Mouse (Mus musculus): ENCODE results near the gene Apbb2. TPM values are rescaled to one million over a fixed set of nuclear protein-coding genes. Genes with fewer than 3 reads are reported as not detected.

The Apbb2 gene
- polyA plus RNA-seq, 1 experiment = 1.2 TPM

DNA sequence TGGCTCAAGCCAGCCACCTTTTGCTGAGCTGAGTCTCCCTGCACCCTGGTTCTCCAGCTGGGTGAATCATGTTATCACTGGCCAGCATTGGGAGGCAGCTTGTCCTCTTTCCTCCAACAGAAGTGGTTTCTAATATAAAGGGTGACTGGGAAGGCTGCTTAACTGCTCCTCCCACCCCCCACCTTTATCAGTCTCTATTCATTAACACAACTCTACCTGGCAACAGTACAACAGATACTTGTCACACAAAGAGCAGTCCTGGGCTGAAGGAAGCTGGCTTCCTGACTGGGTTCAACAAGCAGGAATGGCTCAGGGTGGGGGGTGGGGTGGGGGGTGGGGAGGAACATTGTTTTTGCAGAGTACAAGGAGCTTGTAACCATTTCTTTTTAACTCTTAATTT is 64.7 kb downstream of the Apbb2 start:
- Histone ChIP-seq H3K27me3 (ENCODE audit: control insufficient read depth, insufficient read depth, low read length) (no peaks in the 10 kb centered on the region), H3K4me1 (ENCODE audit: control insufficient read depth, insufficient read depth, low read length) (peaks cover 2% of the 10 kb centered on the region; the same call in 1 of the 2 replicates), H3K27ac (ENCODE audit: control insufficient read depth, insufficient read depth, low read depth, low read length) (no peak overlapping the region), H3K36me3 (ENCODE audit: control insufficient read depth, insufficient read depth, low read length) (no peaks in the 10 kb centered on the region), H3K4me3 (ENCODE audit: control insufficient read depth, low read depth, low read length) (no peak overlapping the region)
- TF ChIP-seq CTCF (IDR thresholded peaks at IDR 0.05; ENCODE audit: control insufficient read depth, insufficient read depth, insufficient replicate concordance, low read depth, low read length) = no peak
- no peak for TF ChIP-seq POLR2A (IDR thresholded peaks at IDR 0.05; ENCODE audit: control insufficient read depth, low read depth, low read length)

DNA sequence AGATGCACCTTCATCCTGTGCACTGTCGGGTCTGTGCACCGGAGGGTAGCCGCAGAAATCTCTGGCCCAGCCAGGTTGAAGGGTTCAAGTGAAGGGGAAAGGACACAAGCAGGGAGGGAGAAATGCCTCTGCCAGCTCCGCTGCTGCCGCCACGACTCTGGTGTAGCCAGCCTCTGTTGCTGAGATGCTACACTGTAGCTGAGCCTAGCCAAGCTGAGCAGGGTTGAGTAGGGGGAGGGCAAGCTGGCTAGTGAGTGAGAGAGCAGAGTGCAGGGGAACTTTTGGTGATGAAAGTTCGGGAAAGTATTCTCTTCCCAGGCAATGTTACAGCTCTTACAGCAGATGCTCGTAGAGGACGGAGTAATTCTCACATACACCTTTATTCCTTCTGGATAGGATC is 66.3 kb downstream of the Apbb2 start:
- Histone ChIP-seq H3K27ac (ENCODE audit: control insufficient read depth, insufficient read depth, low read depth, low read length) (no peak overlapping the region), H3K36me3 (ENCODE audit: control insufficient read depth, insufficient read depth, low read length) (no peaks in the 10 kb centered on the region), H3K27me3 (ENCODE audit: control insufficient read depth, insufficient read depth, low read length) (no peaks in the 10 kb centered on the region), H3K4me1 (ENCODE audit: control insufficient read depth, insufficient read depth, low read length) (peaks cover 2% of the 10 kb centered on the region; the same call in 1 of the 2 replicates), H3K4me3 (ENCODE audit: control insufficient read depth, low read depth, low read length) (no peak overlapping the region)
- no peak for TF ChIP-seq POLR2A (IDR thresholded peaks at IDR 0.05; ENCODE audit: control insufficient read depth, low read depth, low read length)
- no peak for TF ChIP-seq CTCF (IDR thresholded peaks at IDR 0.05; ENCODE audit: control insufficient read depth, insufficient read depth, insufficient replicate concordance, low read depth, low read length)

DNA sequence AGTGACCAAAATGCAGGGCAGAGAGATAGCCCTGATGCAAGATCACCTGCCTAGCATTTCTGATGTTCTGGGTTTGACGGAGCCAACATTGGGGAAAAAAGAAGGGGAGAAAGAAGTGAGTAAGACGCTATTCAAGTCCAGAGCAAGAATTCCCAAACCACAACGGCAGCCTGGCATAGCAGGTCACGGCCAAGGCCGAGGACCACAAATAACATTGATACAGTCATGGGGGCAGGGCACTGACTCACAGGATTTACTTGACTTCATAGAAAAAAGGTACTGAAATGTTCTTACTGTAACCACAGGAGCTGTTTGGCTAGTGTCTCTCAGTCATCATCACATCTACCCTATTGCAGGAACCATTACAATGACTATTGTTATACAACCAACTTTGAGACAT is 68.3 kb downstream of the Apbb2 start:
- H3K36me3 ChIP-seq (ENCODE audit: control insufficient read depth, insufficient read depth, low read length) = no peaks in the 10 kb centered on the region
- H3K4me1 ChIP-seq (ENCODE audit: control insufficient read depth, insufficient read depth, low read length) = peaks cover 2% of the 10 kb centered on the region; the same call in 1 of the 2 replicates
- TF ChIP-seq POLR2A (IDR thresholded peaks at IDR 0.05; ENCODE audit: control insufficient read depth, low read depth, low read length) (no peak), CTCF (IDR thresholded peaks at IDR 0.05; ENCODE audit: control insufficient read depth, insufficient read depth, insufficient replicate concordance, low read depth, low read length) (no peak)
- H3K27me3 ChIP-seq (ENCODE audit: control insufficient read depth, insufficient read depth, low read length) = no peaks in the 10 kb centered on the region
- H3K4me3 ChIP-seq (ENCODE audit: control insufficient read depth, low read depth, low read length) = no peak overlapping the region
- no peak overlapping the region for H3K27ac ChIP-seq (ENCODE audit: control insufficient read depth, insufficient read depth, low read depth, low read length)

DNA sequence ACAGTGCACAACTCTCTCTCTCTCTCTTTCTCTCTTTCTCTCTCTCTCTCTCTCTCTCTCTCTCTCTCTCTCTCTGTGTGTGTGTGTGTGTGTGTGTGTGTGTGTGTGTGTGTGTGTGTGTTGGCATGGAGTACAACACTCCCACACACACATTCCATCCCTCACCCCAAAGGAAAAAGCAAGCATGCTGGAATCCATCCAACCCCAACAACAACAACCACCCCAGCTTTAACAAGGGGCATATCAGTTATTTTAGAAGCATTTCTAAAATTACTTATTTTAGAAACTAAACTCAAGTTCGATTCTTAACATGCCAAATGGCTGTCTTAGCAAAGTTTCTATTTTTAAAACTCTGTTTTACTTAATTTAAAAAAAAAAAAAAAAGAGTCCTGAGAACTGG is 68.9 kb downstream of the Apbb2 start:
- H3K27me3 ChIP-seq (ENCODE audit: control insufficient read depth, insufficient read depth, low read length) = no peaks in the 10 kb centered on the region
- no peak overlapping the region for H3K27ac ChIP-seq (ENCODE audit: control insufficient read depth, insufficient read depth, low read depth, low read length)
- H3K4me1 ChIP-seq (ENCODE audit: control insufficient read depth, insufficient read depth, low read length) = peaks cover 2% of the 10 kb centered on the region; the same call in 1 of the 2 replicates
- no peak overlapping the region for H3K4me3 ChIP-seq (ENCODE audit: control insufficient read depth, low read depth, low read length)
- H3K36me3 ChIP-seq (ENCODE audit: control insufficient read depth, insufficient read depth, low read length) = no peaks in the 10 kb centered on the region
- TF ChIP-seq CTCF (IDR thresholded peaks at IDR 0.05; ENCODE audit: control insufficient read depth, insufficient read depth, insufficient replicate concordance, low read depth, low read length) = no peak
- TF ChIP-seq POLR2A (IDR thresholded peaks at IDR 0.05; ENCODE audit: control insufficient read depth, low read depth, low read length) = no peak

DNA sequence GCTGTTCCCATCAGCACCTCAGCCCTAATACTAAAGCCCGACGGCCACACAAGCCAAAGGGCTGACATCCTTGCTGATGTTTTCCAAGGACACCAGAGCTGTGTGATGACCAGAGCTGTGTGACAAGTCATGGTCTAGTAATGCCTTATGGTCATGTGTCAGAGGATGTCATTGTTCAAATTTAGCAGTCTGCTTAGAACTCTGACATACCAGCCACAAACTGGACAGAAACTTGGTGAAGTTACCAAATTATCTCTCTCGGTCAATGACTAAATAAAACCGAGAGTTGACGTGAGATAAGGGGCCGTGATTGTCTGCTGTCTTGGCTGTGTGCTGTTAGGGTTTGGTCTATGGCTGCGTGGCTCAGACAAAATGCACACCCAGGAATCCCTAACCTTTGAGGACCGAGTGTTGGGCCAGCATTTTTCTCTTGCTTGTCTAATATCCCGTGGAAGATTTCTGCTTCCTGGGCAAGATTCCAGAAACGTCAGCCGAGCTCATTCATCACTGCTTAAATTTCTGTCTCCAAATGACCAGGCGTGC is 71.5 kb downstream of the Apbb2 start:
- no peaks in the 10 kb centered on the region for H3K36me3 ChIP-seq (ENCODE audit: control insufficient read depth, insufficient read depth, low read length)
- H3K27me3 ChIP-seq (ENCODE audit: control insufficient read depth, insufficient read depth, low read length) = no peaks in the 10 kb centered on the region
- H3K27ac ChIP-seq (ENCODE audit: control insufficient read depth, insufficient read depth, low read depth, low read length) = no peak overlapping the region
- TF ChIP-seq POLR2A (IDR thresholded peaks at IDR 0.05; ENCODE audit: control insufficient read depth, low read depth, low read length) (no peak), CTCF (IDR thresholded peaks at IDR 0.05; ENCODE audit: control insufficient read depth, insufficient read depth, insufficient replicate concordance, low read depth, low read length) (no peak)
- H3K4me1 ChIP-seq (ENCODE audit: control insufficient read depth, insufficient read depth, low read length) = no peaks in the 10 kb centered on the region
- no peak overlapping the region for H3K4me3 ChIP-seq (ENCODE audit: control insufficient read depth, low read depth, low read length)

DNA sequence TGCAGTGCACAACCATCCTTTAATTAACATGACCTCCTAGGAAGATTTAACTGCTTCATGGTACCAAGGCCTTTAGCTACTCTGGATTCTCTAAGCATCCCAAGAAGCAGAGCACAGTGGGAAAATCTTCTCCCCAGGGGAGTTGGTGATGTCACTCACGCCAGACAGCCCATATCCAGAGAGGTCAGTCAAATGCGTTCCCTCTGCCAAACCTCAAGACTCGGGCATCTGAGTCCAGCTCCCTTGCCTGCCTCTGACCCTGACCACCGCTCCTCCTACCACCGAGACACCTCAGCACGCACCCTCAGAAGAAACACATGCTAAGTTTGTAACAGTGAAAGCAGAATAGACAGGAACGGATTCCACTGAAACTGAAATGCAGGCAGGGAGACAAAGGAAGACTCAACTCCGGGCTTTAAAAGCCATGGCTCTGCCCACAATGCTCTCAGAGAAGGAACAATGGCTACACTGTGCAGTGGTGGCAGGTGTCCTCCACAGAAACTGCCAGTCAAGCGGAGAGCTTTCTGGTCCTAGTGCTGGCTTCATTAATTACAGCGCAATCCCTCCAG is 72.9 kb downstream of the Apbb2 start:
- Histone ChIP-seq H3K27ac (ENCODE audit: control insufficient read depth, insufficient read depth, low read depth, low read length) (no peak overlapping the region), H3K27me3 (ENCODE audit: control insufficient read depth, insufficient read depth, low read length) (no peaks in the 10 kb centered on the region), H3K4me1 (ENCODE audit: control insufficient read depth, insufficient read depth, low read length) (no peaks in the 10 kb centered on the region), H3K4me3 (ENCODE audit: control insufficient read depth, low read depth, low read length) (no peak overlapping the region), H3K36me3 (ENCODE audit: control insufficient read depth, insufficient read depth, low read length) (no peaks in the 10 kb centered on the region)
- TF ChIP-seq POLR2A (IDR thresholded peaks at IDR 0.05; ENCODE audit: control insufficient read depth, low read depth, low read length) (no peak), CTCF (IDR thresholded peaks at IDR 0.05; ENCODE audit: control insufficient read depth, insufficient read depth, insufficient replicate concordance, low read depth, low read length) (no peak)

DNA sequence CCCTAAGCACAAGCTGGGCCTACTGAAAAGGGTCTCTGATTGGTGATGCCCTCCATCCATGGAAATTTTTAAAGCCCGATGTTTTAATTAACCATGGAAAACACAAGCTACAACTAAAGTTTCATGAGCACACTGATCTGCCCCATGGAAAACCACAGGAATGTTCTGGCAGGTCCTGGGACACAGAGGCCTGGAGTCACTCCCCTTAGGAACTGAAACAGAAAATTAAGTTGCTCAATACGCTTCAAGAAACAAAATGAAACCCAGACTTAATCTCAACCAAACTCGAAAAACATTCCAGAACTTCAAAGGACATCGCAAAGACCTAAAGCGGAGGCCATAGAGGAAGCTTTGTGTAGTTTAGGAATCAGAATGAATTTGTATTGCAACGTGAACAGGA is 74.8 kb downstream of the Apbb2 start:
- Histone ChIP-seq H3K4me1 (ENCODE audit: control insufficient read depth, insufficient read depth, low read length) (no peaks in the 10 kb centered on the region), H3K27ac (ENCODE audit: control insufficient read depth, insufficient read depth, low read depth, low read length) (no peak overlapping the region), H3K27me3 (ENCODE audit: control insufficient read depth, insufficient read depth, low read length) (no peaks in the 10 kb centered on the region), H3K36me3 (ENCODE audit: control insufficient read depth, insufficient read depth, low read length) (no peaks in the 10 kb centered on the region), H3K4me3 (ENCODE audit: control insufficient read depth, low read depth, low read length) (no peak overlapping the region)
- TF ChIP-seq POLR2A (IDR thresholded peaks at IDR 0.05; ENCODE audit: control insufficient read depth, low read depth, low read length) = no peak
- TF ChIP-seq CTCF (IDR thresholded peaks at IDR 0.05; ENCODE audit: control insufficient read depth, insufficient read depth, insufficient replicate concordance, low read depth, low read length) = no peak
